16 mouse cellular contexts compared by ENCODE assay signal in genomic region chr14:39039046-39039445, GRCm38 (mm10).
DNase-seq lines count a peak whose midpoint lies in the region; ATAC-seq lines count a peak whose summit lies in the region.
"Had no signal": no experiment of that assay in that cellular context is flagged by ENCODE, and none has a peak within 500 bp of the region (broad histone marks: within the 10 kb centered on the region; RNA-seq: fewer than 3 reads in every experiment).

No protein-coding gene starts in this region.

- peak; percentile 40 for DNase-seq in left cerebral cortex, adult 11 months (ENCODE audit: low spot score)
- no peak for DNase-seq in left cerebral cortex, postnatal 4 days
- DNase-seq in cerebellum, postnatal 14 days, result peak; percentile 46 to 63
- peak; percentile 58 to 61 for DNase-seq in left cerebral cortex, postnatal 14 days (ENCODE audit: low spot score in 2 of 2)
- DNase-seq in heart, postnatal 10 days, result no peak
- DNase-seq in limb, embryonic 10.5 days (ENCODE audit: low spot score), result no peak
- DNase-seq: heart, adult 11 months; kidney, adult 2 months; lung, adult 18-20 months; thymus, adult 2 months had no signal

- H3K27me3 ChIP-seq in limb, embryonic 10.5 days (ENCODE audit: low read depth, poor library complexity, severe bottlenecking), result no peaks in the 10 kb centered on the region
- H3K27me3 ChIP-seq: hindbrain, embryonic 15.5 days; limb, embryonic 15.5 days; neural tube, embryonic 12.5 days had no signal

- no peak overlapping the region for H3K4me3 ChIP-seq in limb, embryonic 10.5 days
- H3K4me3 ChIP-seq: erythroblast, embryonic 14.5 days; hindbrain, embryonic 15.5 days; limb, embryonic 15.5 days; neural tube, embryonic 12.5 days had no signal

- WGBS in limb, embryonic 10.5 days, result 75% methylated on average over 1 of the region's 1 CpGs

- no peak for ATAC-seq in megakaryocyte-erythroid progenitor cell, adult 5-6 weeks (replicated peaks; ENCODE audit: low FRiP score, low TSS enrichment, poor library complexity, severe bottlenecking)
- ATAC-seq: midbrain, embryonic 16.5 days had no signal

- no peak overlapping the region for H3K27ac ChIP-seq in limb, embryonic 10.5 days
- H3K27ac ChIP-seq: hindbrain, embryonic 15.5 days; limb, embryonic 15.5 days; neural tube, embryonic 12.5 days had no signal

- intact Hi-C loops in left cerebral cortex, postnatal 4 days (cut with DNase I), result no loop called here
- intact Hi-C loops in left cerebral cortex, postnatal 14 days (cut with DNase I), result no loop called here
- intact Hi-C loops in heart, postnatal 10 days (cut with DNase I), result no loop called here

- no peaks in the 10 kb centered on the region for H3K9me3 ChIP-seq in limb, embryonic 10.5 days (replicated peaks)
- H3K9me3 ChIP-seq: hindbrain, embryonic 15.5 days; limb, embryonic 15.5 days; neural tube, embryonic 12.5 days had no signal

- no peaks in the 10 kb centered on the region for H3K36me3 ChIP-seq in limb, embryonic 10.5 days
- H3K36me3 ChIP-seq: hindbrain, embryonic 15.5 days; limb, embryonic 15.5 days; neural tube, embryonic 12.5 days had no signal

- no peaks in the 10 kb centered on the region for H3K4me1 ChIP-seq in limb, embryonic 10.5 days
- H3K4me1 ChIP-seq: limb, embryonic 15.5 days; neural tube, embryonic 12.5 days had no signal

Comparison
In these comparisons a context has a peak if more than half of its experiments do, and no peak if none do; other contexts are left out.
1. DNase-seq: peak in left cerebral cortex, adult 11 months (single experiment), cerebellum, postnatal 14 days (2 of 2) and left cerebral cortex, postnatal 14 days (2 of 2); none in left cerebral cortex, postnatal 4 days (single experiment), heart, postnatal 10 days (0 of 2) and limb, embryonic 10.5 days (single experiment).